Mouse (Mus musculus): ENCODE measurements around the gene Ptprn.

The Ptprn gene

GRCm38 (mm10) chr1:75264091-75264880 lies at the start of gene Ptprn:
Ptprn (minus strand) TSS chr1:75264502.
- DNase-seq, result no peak

DNA sequence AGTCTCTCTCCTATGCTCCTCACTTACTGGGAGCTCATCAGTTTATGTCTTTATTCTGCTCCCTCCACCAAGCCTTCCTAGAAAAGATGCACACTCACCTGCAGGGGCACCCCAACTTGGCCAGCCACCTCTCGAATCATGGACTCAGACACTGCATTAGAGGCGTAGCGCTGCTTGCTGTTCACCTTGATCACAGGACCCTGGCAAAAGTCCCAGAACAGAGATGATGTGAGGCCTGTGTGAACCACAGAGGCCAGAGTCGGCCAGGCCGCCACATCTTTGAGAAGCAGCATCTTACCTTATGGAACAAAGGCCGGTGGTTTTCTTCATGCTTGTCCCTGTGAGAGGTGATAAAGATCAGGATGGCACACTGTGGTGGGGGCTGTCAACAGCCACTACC lies 47.4 kb upstream of the Ptprn start:
- DNase-seq, result no peak

DNA sequence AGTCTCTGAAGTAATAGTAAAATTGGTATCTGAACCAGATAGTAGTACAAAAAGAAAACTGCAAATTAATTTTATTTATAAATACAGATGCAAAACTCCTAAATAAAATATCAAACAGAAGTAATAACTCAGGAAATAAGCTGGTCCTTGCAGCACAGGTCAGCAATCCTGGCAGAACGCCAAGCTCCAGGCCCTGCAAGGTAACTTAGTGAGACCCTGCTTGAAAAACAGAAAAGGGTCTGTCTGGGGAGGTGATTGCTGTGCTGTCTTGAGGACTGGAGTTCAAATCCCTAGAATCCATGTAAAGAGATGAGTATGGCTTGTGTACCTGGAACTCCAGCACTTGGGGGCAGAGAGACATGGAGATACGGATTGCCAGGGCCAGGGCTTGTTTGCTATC lies 40.4 kb upstream of the Ptprn start:
- DNase-seq, result peak in 1 of 2 experiments; percentile 22

DNA sequence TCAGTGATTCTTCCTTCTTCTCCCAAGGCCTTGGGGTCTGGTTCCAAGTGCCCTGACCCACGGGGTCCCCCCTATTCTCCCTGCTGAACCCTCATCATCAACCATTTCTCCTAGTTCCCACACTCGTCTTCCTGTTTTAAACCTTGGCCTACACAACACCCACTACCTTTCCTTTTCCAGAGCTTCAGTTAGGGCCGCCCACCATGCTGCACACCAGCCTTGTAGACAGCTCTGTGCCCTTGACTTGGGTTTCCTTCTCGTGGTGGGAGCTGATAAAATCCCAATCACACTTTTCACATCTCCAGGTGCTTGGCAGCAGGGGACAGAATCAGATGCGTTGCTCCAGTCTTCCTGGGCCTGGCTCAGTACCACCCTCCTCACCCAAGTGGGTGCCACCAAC lies 30.0 kb upstream of the Ptprn start:
- no peak for DNase-seq

GRCm38 (mm10) chr1:75293331-75293701 lies 29.0 kb upstream of the Ptprn start:
- no peak for DNase-seq

DNA sequence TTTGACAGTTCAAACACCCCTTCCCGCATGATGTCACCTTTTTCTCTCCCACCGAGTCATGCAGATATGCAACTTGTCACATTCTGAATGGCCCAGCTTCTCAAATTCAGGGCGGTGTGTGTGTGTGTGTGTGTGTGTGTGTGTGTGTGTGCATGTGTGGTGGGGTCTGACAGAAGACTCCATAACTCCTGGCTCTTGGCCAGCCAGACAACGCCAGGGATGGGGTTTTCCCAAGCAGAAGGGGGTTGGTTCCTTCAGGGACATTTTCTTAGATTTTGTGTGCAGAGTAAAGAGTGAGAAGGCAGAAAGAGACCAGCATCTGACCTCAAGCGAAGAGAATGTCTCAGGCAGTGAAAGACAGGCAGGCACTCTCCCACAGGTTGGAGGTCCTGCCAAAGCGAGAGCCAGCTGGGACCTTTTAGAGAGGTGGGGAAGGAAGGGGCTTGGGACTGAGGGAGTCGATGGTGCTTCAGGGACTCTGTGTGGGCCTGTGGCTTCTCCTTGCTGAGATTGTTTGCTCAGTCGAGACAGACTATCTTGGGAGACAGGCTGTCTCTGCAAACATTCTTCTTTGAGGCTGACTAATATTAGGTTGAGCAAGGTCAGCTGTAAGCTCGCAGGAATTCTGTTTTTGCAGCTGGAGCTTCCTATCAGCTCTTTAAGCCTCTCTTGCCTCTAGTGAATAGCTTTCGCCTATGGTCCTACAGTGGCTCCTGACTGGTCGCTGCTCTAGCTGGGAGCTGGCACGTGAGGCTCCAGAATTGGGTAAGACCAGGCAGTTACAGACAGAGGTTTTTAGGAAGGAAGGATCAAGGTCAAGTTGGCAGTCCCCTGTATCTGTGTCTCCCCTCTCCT lies 28.4 kb upstream of the Ptprn start:
- no peak for DNase-seq

DNA sequence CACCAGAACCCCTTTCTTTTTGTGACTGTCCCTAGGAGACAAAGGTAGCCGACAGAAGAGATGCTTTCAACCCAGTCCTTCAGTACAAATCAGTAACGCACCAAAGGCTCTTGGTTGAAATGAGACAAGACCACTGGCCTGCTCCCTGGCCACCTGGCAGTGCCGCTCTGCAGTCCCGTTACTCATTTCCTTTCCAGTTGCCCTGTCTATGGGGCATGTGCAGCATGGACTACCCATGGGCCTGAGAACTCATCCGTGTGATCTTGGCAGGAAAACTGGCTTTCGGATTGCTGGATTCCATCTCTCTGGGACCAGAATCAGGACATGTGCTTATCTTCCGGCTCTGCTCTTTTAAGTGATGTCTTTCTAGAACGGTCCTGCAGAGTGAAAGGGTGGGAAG lies 27.0 kb upstream of the Ptprn start:
- no peak for DNase-seq

DNA sequence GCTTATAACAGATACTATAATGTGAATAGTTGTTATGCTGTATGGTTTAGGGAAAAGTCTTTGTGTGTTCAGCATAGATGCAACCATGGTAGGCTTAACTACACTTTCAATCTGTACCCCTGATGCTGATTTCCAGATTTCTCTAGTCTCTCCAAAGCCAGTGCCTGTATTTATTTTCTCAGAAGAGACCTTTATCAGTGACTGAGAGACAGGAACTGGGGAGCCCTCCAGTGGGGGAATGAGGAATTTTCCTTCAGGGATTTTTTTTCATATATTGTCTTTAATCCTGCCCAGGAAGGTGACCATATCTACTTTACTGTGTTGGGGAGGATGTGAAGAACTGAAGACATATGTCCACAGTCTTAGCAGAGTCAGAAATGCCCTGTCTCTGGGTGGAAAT lies 26.3 kb upstream of the Ptprn start:
- DNase-seq, result peak in 1 of 2 experiments; percentile 45

GRCm38 (mm10) chr1:75289888-75290431 lies 25.7 kb upstream of the Ptprn start:
- DNase-seq, result no peak

GRCm38 (mm10) chr1:75289376-75289775 lies 25.1 kb upstream of the Ptprn start:
- peak in 1 of 2 experiments; percentile 4 for DNase-seq

DNA sequence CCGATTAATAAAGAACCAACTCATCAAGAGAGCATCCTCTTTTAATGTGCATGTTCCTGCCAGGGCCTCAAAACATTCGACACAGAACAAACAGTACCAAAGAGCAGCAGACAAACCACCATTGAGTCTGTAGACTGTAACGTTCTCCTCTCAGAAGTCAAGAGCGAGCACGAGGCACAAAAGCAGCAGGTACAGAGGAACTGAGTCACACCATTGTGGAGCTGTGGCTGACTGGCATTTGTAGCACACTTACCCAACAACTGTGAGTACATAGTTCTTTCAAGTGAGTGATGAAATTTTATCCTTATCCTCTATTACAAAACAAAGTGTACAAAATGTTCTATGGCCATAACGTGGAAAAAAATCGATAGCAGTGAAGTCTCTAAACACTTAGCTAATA lies 20.6 kb upstream of the Ptprn start:
- DNase-seq, result no peak

DNA sequence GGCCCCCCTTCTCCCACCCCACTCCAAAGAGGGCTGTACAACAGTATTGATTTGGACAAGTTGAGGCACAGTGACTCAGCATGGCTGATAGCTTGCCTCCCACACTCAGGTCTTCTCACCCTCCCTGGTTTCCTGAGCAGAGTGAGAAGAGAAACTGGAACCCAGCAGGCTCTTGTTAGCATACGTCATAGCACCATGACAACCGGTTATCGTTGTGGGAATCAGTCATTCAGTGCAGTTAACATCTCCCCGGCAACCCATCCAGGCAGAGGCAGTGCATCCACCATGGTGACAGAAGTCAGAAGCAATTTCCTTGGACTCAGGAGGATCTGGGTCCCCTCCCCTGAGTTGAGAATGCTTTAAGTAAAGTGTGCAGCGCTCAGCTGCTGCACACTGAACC lies 18.7 kb upstream of the Ptprn start:
- DNase-seq, result no peak

- DNase-seq, result no peak
Measured at GRCm38 (mm10) chr1:75278228-75278627, 13.9 kb upstream of the Ptprn start, which contains the start of gene Resp18. Resp18 (minus strand) TSS chr1:75278415.

- DNase-seq, result peak; percentile 57 to 79
Measured at GRCm38 (mm10) chr1:75277195-75278188, 13.2 kb upstream of the Ptprn start.

- DNase-seq, result peak; percentile 70 to 87
Measured at GRCm38 (mm10) chr1:75262969-75263951, 1.0 kb downstream of the Ptprn start.

GRCm38 (mm10) chr1:75261278-75261677 lies 3.0 kb downstream of the Ptprn start:
- DNase-seq, result peak in 1 of 2 experiments; percentile 29

DNA sequence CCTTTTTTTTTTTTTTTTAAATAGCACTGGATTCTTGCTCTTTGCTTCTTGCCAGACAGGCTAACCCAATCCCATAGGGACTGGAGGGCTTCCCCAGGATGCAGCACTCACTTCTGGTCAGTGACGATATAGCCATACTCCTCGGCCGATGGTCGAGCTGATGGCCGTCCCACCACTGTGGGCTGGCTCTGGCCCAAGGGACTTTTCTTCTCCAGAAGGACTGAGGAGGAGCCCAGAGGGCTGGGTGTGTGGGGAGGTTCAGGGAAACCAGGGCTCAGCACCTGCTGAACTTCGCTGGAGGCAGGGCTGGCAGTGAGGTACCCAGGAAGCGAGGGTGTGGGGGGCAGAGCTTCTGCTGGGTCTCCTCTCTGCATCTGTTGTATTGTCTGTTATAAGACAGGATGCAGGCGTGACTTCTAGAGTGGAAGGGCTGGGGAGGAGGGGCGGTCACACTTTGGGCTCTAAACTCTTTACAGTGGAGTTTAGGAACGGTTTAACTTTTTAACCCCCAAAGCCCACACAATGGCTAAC lies 8.7 kb downstream of the Ptprn start:
- peak in 1 of 2 experiments; percentile 38 for DNase-seq

- DNase-seq, result no peak
Measured at GRCm38 (mm10) chr1:75254625-75255013, 9.7 kb downstream of the Ptprn start.

- peak; percentile 79 to 93 for DNase-seq
Measured at GRCm38 (mm10) chr1:75253849-75254624, 10.3 kb downstream of the Ptprn start.

- peak in 1 of 2 experiments; percentile 36 for DNase-seq
Measured at GRCm38 (mm10) chr1:75253029-75253428, 11.3 kb downstream of the Ptprn start.
